Mouse (Mus musculus): Measurements from ENCODE around the gene Rxfp2.

Rxfp2 gene

DNA sequence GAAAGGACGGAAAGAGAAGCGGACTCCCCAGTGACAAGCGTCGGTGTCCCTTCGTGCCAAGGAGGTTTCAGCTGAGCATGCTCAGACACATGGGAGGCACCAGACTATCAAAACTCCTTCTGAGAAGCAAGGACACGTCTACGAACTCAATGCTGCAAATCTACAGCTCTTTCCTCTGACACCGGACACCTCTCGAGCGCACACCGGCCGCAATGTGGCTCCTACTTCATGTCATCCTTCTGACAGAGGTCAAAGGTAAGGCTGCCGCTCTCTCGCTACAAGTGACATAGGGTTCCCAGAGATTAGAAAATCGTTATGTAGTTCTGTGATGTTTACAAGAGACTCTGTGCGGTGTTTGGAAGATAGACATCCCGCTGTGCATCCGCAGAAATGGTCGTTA is at the start of gene Rxfp2:
TSS of gene Rxfp2 (plus strand) at position 20 of the 400 bp plus-strand sequence.
- no peak for DNase-seq (ENCODE audit: low read depth, low spot score)

DNA sequence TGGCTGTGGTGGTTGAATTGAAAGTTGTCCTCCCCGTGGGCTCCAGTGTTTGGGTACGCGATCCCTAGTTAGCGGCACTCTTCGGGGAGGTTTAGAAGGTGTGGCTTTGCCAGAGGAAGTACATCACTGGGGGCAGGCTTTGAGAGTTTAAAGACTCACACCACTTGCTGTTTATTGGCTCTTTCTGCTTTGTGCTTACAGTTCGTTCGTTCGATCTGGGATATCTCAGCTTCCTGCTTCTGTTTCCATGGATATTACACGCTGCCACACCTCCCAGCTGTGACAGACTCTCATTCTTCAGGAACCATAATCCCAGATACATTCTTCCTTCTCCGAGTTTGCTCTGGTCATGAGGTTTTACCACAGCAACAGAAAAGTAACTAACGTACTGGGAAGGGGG is 48.2 kb upstream of the Rxfp2 start:
- DNase-seq (ENCODE audit: low read depth, low spot score) = no peak

DNA sequence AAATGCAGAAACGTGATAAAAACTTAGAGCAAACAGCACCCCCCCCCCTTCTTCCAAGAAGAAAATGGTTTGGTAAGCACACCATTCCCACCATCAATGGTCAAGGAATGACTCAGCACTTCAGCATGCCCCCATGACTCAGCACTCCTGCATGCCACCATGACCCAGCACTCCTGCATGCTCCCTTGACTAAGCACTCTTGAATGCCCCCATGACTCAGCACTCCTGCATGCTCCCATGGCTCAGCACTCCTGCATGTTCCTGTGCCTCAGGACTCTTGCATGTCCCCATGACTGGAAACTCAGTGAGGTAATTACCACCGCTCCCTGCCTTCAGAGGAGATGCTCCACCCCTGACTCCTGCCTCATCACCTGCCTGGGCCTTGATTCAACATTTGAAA is 41.4 kb upstream of the Rxfp2 start:
- no peak for DNase-seq (ENCODE audit: low read depth, low spot score)

DNA sequence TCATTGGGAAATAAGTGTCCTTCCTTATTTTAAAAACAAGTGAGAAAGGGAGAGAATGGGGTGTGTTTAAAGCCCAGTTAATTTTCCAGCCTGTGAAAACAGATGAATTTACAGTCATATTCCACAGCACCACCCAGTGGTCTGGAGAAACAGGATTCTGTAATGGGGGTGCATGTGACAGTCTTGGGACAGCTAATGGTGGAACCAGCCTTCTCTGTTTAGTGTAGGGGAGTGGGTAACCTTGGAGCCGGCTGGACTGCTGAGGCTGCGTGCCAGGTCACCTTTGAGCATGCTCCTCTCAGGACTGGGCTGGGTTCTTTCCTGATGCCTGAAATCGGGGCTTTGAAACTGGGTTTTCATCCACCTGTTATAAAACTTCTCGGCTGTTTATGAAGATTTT is 34.9 kb upstream of the Rxfp2 start:
- DNase-seq (ENCODE audit: low read depth, low spot score) = no peak

DNA sequence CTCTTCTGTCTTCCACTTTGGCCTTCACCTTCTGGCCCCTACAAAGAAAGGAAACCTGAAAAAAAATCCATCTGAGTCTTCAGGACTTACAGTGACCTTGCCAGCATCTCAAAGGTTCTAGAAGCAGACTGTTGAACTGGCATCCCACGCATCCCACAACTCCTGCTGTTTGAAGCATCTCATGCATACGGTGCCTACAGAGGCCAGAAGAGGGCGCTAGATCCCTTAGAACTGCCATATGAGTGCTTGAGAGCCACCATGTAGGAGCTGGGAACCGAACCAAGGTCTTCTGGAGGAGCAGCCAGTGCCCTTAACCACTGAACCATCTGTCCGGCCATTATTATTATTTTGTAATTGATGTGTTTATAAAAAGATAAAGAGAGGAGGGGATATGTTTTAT is 23.9 kb upstream of the Rxfp2 start:
- no peak for DNase-seq (ENCODE audit: low read depth, low spot score)

DNA sequence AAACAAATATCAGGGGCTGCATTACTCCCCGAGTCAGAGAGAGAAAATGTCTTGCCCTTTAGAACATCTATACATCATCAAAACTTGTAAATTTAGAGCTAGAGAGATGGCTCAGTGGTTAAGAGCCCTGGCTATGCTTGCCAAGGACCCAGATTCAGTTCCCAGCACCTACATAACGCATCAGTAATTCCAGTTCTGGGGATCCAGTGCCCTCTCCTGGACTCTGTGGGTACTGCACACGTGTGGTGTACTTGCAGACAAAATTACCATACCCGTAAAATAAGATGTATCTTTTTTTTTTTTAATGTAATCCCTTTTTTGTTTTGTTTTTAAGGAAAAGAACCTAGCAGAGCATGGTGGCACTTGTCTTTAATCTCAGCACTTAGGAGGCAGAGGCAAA is 21.9 kb upstream of the Rxfp2 start:
- DNase-seq (ENCODE audit: low read depth, low spot score) = no peak

DNA sequence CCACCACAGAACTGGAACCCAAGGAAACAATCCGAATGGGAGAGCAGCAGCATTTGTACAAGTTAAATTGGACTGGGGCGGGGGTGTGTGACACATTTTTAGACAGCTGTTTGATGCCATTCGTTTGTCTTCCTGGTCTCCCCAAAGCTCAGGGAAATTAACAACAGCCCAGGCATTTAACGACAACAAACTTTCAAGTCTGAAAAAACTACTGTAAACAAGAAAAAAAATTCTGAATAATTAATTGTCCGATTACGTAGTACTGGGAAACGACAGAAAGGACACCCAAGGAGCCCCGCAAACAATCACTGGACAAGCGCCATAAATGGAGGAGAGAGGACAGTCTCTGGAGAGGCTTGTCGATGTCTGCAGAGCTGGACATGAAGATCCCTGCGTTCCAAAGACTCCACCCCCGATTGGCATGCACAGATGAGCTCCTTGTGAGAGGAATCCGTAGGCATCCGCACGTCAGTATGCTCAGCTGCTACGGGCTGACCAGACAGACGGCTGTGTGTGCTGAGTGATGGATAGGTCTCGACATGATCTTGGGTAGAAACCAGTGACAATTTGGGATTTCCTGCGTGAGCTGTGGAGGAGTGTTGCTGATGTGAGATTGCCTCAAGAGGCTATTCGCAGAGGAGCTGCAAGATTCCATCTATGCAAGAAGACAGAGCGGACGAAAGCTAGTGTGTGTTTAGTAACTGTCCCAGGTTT is 21.0 kb upstream of the Rxfp2 start:
- no peak for DNase-seq (ENCODE audit: low read depth, low spot score)

DNA sequence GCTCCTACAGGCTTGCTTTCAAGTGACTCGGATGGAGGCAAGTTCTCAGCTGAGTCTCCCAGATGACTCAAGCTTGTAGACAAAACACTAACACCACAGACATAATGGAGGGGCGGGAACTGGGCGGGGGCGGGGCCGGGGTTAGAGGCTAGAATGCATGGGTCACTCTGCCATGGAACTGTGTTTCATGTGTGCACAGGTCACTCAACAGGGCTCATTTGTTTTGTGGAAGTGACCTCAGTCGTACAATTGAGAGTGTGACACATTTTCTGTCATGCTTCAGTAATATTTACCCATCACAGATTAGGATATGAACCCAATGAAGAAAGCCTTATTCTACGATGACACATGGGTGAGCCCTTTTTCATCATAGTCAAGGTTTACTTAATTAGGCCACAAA is 20.2 kb upstream of the Rxfp2 start:
- DNase-seq (ENCODE audit: low read depth, low spot score) = no peak

DNA sequence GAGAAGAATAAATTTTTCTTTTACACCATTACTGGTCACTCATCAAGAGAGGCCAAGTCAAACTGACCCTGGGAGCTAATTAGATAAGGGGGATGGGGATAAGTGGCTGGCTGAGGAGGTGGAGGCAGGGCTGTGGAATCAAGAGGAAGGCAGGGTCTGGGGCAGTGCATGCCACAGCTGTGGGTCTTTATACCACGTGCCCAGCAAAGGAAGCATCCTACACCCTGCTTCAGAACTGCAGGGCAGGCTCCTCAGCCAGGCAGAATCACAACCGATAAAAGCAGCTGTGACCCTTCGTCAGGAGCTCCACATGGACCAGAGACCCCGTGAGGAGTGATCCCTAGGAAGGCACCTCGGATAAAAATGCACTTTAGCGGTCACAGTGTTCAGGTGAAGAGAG is 13.1 kb upstream of the Rxfp2 start:
- no peak for DNase-seq (ENCODE audit: low read depth, low spot score)

DNA sequence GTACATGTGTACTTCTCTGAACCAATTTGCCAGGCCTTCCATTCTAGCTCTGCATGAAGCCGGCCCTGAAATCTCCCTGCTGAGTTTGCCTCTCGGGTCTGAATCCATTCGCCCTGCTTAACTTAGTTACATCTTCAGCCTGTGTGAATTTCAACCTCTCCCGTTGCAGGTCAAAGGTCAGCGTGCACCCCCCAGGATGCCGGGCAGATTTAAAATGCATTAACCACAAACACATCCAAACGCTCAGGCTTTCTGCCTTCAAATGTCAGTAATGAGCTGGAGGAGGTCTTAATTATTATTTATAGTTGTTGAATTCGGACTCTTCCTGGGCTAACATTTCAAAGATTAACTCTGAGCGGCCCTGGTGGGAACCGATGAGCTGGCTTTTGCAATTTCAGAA is 1.6 kb upstream of the Rxfp2 start:
- DNase-seq (ENCODE audit: low read depth, low spot score) = no peak

DNA sequence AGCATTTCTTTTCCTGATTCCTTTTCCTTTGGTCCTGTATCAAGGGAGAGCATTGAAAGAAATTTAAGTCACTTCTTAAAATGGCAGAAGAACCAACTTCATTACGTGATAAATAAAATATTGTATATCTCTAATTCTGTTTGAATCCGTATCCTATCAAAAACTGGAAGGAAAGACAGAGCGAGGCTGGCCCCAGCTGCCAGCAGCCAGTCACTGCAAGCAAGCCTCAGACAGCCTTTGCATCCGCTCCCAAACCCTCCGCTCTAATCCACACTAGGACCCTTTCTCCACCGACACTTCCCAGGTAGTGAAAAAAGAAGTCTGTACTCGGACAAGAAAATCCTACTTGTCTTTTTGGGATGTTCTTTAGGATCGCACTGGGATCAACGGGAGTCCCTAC is 803 bp upstream of the Rxfp2 start:
- no peak for DNase-seq (ENCODE audit: low read depth, low spot score)

DNA sequence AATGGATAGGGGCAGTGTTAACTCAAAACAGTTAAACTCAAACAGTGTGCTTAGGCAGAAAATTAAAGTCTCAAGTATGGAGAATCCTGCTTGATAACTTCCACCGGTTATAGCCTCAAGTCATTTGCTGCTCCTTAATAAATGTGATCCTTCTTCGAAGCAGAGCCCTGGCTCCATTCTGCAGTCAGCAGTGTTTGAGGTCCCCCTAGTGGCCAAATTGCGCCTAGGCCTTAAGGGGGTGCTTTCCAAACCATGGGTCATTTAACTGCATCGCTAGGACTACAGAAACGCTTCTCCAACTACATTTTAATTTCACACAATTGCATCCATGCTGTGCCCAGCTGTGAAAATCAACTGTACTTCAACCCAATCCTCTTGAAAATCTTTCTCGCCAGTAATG is 2.4 kb downstream of the Rxfp2 start:
- DNase-seq (ENCODE audit: low read depth, low spot score) = peak; percentile 50

DNA sequence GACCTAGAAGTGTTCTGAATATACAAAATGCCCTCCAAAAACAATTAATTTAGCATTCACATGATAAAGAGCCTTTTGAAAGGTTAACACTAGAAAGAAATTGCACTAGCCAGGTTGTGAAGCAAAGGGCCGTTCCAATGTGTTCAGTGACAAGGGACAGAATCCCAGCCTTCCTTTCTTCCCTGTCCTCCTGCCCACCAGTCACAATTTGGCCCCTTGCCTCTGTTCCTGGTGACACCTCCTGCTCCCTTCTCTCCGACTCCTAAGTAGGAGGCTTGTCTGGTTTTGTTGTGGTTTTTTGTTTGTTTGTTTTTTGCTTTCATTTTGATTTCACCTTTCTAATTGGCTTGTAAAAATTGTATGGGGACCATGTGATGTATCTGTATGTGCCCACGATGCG is 3.3 kb downstream of the Rxfp2 start:
- DNase-seq (ENCODE audit: low read depth, low spot score) = no peak

DNA sequence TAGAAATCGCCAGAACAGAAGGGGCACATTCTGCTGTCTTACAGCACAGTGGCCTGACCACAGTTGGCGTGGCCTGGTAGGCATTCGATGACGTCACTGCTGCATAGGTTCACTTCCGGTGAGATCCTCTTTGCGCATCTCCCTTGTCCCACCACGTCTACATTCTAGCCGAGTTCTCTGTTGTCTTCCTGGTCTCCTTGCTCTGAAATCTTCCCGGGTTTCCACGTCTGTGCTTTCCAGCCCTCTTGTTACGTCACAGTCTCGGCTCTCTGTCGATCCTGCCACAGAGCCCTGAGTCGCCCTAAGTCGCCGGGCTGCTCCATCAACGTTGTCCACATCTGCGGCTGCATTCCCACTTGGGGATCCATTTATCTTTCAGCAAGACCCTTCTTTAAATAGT is 4.1 kb downstream of the Rxfp2 start:
- DNase-seq (ENCODE audit: low read depth, low spot score) = no peak

DNA sequence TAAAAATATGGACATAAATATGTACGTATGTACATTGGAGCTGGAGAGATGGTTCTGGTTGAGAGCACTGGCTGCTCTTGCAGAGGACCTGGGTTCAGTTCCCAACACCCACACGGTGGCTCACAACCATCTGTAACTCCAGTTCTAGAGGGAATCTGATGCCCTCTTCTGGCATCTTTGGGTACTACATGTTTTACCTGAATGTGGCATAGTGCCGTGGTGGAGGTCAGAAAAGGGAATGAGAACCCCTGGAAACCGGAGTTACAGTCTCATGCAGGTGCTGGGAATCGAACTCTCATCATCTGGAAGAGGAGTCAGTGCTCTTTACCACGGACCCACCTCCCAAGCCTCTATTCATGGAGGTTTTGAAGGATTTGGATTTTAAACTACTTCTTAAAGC is 5.0 kb downstream of the Rxfp2 start:
- DNase-seq (ENCODE audit: low read depth, low spot score) = peak; percentile 7

DNA sequence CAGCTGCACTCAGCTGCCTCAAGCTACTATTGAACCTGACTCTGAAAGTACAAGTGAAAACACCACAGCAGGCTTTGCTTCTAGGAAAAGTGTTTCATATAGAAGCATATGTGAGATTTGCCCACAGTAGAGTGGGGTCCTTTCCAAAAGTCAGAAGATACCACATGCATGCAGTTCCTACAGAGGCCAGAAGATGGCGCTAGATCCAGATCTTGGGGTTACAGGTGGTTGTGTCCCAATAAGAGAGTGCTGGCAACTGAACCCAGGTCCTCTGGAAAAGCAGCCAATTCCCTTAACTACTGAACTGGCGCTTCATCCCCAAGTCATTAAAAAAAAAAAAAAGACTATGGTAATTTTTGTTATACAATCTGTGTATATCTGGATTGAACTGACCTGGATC is 5.7 kb downstream of the Rxfp2 start:
- DNase-seq (ENCODE audit: low read depth, low spot score) = peak; percentile 3

DNA sequence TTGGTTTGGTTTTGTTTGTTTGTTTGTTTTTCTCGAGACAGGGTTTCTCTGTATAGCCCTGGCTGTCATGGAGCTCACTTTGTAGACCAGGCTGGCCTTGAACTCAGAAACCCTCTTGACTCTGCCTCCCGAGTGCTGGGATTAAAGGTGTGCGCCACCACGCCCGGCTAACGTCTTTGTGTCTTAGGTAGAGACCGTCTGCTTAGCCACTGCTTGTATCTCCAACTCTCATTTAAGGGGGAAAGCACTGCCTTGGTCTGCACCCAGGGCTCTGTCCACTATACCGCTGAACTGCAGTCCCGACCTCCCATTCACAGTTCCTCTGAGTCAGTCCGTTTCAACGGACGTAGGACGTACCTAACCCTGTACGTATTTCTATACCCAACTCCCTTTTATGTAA is 6.4 kb downstream of the Rxfp2 start:
- no peak for DNase-seq (ENCODE audit: low read depth, low spot score)

DNA sequence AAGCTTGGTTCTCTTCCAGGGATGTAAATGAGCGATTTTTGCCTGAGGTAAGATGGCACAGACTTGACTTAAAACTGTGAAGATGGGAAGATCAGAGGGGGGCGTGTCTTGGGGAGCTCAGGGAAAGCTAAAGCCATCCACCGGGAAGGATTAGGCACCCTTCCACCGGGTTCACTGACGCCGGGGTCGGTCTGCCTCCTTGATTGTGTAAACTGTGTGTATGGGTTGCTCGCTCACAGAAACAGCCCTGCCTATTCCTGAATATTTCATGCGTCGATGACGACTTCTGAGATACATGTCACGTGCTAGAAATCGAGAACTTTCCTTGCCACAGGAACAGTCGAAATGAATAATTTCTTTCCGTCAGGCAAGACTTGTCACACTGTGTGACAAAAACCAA is 6.9 kb downstream of the Rxfp2 start:
- DNase-seq (ENCODE audit: low read depth, low spot score) = no peak

DNA sequence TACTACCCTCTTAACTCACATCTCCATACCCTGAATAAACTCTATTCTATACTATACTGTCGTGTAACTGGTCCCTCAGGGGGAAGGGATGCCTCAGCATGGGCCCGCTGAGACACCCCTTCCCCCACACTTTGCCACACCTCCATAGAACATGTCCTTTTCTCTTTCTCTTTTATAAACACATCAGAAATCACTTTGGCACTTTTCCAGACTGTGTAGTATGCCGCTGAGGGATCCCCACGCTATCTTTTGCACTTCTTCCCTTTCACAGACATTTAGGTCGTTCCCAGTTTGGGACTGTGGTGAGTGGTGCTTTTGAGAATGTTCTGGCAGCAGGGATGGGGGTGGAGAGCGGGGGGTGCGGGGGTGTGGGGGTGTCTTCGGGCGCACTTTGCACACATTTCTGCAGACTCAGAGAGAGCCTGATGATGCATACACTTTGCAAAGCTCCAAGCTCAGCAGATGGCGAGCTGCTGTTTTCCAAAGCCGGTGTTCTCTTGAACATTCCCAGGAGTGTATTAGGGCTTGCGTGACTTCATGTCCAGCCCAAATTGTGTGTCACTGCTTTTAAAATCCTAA is 8.1 kb downstream of the Rxfp2 start:
- no peak for DNase-seq (ENCODE audit: low read depth, low spot score)

DNA sequence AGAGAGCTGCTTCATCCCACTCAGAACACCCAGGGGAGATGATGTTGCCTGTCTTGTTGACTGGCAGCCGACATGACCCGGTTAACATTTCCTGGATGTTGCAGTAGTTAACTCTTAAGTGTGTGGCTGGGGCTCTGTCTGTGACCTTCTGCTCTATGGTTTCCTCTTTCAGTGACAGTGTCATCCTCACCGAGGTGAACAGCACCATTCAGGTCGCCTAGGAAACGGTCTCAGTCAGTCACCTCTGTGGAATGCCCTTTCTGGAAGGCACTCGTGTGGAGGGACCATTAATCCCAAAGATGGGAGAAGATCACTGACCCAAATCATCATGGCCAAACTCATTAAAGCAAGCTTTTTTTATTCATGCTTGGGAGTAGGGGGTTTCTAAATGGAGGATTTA is 12.7 kb downstream of the Rxfp2 start:
- no peak for DNase-seq (ENCODE audit: low read depth, low spot score)

DNA sequence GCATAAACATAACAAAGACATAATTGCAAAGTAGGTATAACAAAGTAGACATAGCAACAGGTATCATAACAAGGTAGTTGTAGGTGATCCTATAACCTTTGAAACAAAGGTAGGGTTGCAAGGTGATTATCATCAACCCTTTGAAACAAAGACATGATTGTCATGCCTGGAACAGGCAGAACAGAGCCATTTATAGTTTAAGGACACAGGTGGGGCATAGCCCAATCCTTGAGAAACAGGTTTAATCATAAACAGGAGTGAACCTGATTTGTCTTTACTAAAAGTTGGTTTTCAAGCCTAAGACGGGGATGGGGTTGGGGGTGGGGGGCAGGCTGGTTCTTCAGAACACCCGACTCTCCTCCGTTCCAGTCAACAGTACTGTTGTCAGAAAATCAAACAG is 13.2 kb downstream of the Rxfp2 start:
- DNase-seq (ENCODE audit: low read depth, low spot score) = no peak

DNA sequence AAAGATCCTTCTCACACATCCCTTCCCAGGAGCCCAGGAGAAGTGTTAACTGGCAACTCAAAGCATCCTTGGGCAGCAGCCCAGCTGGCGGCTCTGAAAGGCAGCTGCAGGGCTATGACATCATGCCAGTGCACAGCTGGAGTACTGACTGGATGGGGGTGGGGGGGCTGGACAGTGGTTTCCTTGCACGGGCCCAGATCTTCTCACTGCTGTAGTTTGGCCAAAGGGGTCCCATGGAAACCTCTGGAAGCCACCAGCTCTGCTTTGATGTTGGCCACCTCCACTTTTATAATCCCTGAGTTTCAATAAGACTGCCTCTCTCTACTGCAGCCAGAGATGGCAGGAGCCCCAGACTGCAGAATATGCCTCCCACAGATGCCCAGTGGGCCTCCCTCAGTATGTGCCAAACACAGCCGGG is 13.6 kb downstream of the Rxfp2 start:
- DNase-seq (ENCODE audit: low read depth, low spot score) = no peak

DNA sequence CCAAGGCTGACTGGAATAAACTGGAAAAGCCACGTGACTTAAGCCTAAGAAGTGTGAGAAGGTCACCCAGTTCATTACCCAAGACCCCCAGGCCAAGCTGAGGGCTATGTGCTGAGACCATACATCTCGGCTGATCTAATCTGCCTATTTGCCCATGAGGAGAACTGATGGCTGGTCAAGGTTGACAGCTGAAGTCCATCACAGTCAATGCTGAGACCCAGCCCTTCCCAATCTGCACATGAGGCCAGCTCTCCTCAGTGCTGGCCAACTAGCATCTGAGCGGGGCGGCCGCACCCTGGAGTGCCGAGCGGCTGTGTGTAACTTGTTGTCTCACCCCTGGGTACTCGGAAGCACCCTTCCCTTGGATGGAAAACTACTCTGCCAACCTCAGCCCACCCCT is 17.8 kb downstream of the Rxfp2 start:
- no peak for DNase-seq (ENCODE audit: low read depth, low spot score)

DNA sequence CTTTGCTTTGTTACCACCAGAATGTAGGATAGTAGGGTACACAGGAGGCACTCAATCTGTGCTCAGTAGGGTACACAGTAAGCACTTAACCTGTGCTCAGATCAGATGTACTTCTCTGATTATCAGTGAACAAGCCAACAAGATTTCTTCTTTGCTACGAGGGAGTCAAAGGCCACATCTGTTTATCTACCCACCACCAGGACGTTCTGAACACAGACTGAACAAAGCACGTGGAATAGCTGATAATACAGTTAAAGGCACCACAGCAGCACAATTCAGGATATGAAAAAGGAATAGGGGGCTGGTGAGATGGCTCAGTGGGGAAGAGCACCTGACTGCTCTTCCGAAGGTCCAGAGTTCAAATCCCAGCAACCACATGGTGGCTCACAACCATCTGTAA is 18.4 kb downstream of the Rxfp2 start:
- DNase-seq (ENCODE audit: low read depth, low spot score) = no peak
